In genomic region chr9:27568372-27569053, GRCm38 (mm10) we compare ENCODE assay signal across 17 mouse cellular contexts.
DNase-seq lines count a peak whose midpoint lies in the region; ATAC-seq lines count a peak whose summit lies in the region.
"Had no signal": no experiment of that assay in that cellular context is flagged by ENCODE, and none has a peak within 500 bp of the region (broad histone marks: within the 10 kb centered on the region; RNA-seq: fewer than 3 reads in every experiment).

No protein-coding gene starts in this region.

- intact Hi-C loops in left cerebral cortex, postnatal 4 days (cut with DNase I), result no loop called here

- peaks cover 11% of the 10 kb centered on the region for H3K4me1 ChIP-seq in forebrain, embryonic 16.5 days (replicated peaks; ENCODE audit: control insufficient read depth, insufficient read depth, low read length)
- H3K4me1 ChIP-seq in neural tube, embryonic 15.5 days, result no peaks in the 10 kb centered on the region

- ATAC-seq in forebrain, embryonic 16.5 days, result peak; percentile 78
- ATAC-seq in megakaryocyte, adult 5-6 weeks (ENCODE audit: poor library complexity, severe bottlenecking), result no peak
- ATAC-seq in neural tube, embryonic 15.5 days (ENCODE audit: low FRiP score), result no peak
- ATAC-seq: activated CD4-positive, CD25-positive, alpha-beta regulatory T cell, adult 4 months; liver, postnatal 0 days had no signal

- H3K36me3 ChIP-seq in forebrain, embryonic 16.5 days (ENCODE audit: control insufficient read depth, insufficient read depth), result no peaks in the 10 kb centered on the region
- no peaks in the 10 kb centered on the region for H3K36me3 ChIP-seq in neural tube, embryonic 15.5 days
- H3K36me3 ChIP-seq: limb, embryonic 12.5 days had no signal

- no peak overlapping the region for H3K4me3 ChIP-seq in forebrain, embryonic 16.5 days (replicated peaks; ENCODE audit: low read length)
- no peak overlapping the region for H3K4me3 ChIP-seq in neural tube, embryonic 15.5 days (replicated peaks)
- H3K4me3 ChIP-seq: limb, embryonic 12.5 days had no signal

- H3K9me3 ChIP-seq in forebrain, embryonic 16.5 days (ENCODE audit: control insufficient read depth, low read length), result no peaks in the 10 kb centered on the region
- H3K9me3 ChIP-seq in neural tube, embryonic 15.5 days (replicated peaks), result no peaks in the 10 kb centered on the region
- H3K9me3 ChIP-seq: limb, embryonic 12.5 days had no signal

- H3K4me2 ChIP-seq in forebrain, embryonic 16.5 days (ENCODE audit: low read length), result no peak overlapping the region
- H3K4me2 ChIP-seq in neural tube, embryonic 15.5 days, result no peak overlapping the region
- H3K4me2 ChIP-seq: hindbrain, embryonic 14.5 days; limb, embryonic 12.5 days had no signal

- 53% methylated on average over 8 of the region's 8 CpGs for WGBS in forebrain, embryonic 16.5 days
- whole genome bisulfite sequencing in neural tube, embryonic 15.5 days, result 69% methylated on average over 8 of the region's 8 CpGs

- no peak overlapping the region for H3K9ac ChIP-seq in forebrain, embryonic 16.5 days (replicated peaks; ENCODE audit: low read depth, low read length)
- no peak overlapping the region for H3K9ac ChIP-seq in neural tube, embryonic 15.5 days (replicated peaks)
- H3K9ac ChIP-seq: hindbrain, embryonic 14.5 days; limb, embryonic 12.5 days; liver, postnatal 0 days had no signal

- DNase-seq in left cerebral cortex, postnatal 4 days, result peak; percentile 10
- DNase-seq in left cerebral cortex, adult 9 months (ENCODE audit: low spot score in 2 of 2), result no peak
- peak; percentile 14 for DNase-seq in brain, embryonic 18.5 days (ENCODE audit: low read depth, low spot score)
- peak; percentile 44 to 55 for DNase-seq in layer of hippocampus, postnatal 10 days (ENCODE audit: low spot score in 2 of 2)
- no peak for DNase-seq in ovary, postnatal 36 days (ENCODE audit: low spot score)
- DNase-seq: cerebellum, adult 2 months; gastrocnemius, postnatal 14 days; kidney, adult 2 months; liver, postnatal 0 days; lung, postnatal 36 days; thymus, postnatal 36 days had no signal

- peak overlapping the region; percentile 41 for H3K27ac ChIP-seq in forebrain, embryonic 16.5 days (ENCODE audit: low read length)
- no peak overlapping the region for H3K27ac ChIP-seq in neural tube, embryonic 15.5 days (replicated peaks)
- H3K27ac ChIP-seq: hindbrain, embryonic 14.5 days; limb, embryonic 12.5 days had no signal

- H3K27me3 ChIP-seq in forebrain, embryonic 16.5 days (replicated peaks; ENCODE audit: control insufficient read depth, insufficient read depth, low read length), result no peaks in the 10 kb centered on the region
- no peaks in the 10 kb centered on the region for H3K27me3 ChIP-seq in neural tube, embryonic 15.5 days (replicated peaks)
- H3K27me3 ChIP-seq: limb, embryonic 12.5 days had no signal

Comparison
In these comparisons a context has a peak if more than half of its experiments do, and no peak if none do; other contexts are left out.
1. DNase-seq: peak in left cerebral cortex, postnatal 4 days (single experiment), brain, embryonic 18.5 days (single experiment) and layer of hippocampus, postnatal 10 days (2 of 2); none in left cerebral cortex, adult 9 months (0 of 2) and ovary, postnatal 36 days (single experiment).